Mouse (Mus musculus) R1 (cell line): ENCODE measurements at regions not wholly inside any gene's neighbourhood (a gene's known extent, or its start where the extent isn't known, plus 50 kb on each side); places are given as distances from the start of the nearest gene placed in this dataset.

Experiments
- DNase-seq: peaks from one replicate; pipeline ENCODE4 v3.0.0-alpha.2; 2018; ENCODE audit warnings: low read depth, low spot score

DNA sequence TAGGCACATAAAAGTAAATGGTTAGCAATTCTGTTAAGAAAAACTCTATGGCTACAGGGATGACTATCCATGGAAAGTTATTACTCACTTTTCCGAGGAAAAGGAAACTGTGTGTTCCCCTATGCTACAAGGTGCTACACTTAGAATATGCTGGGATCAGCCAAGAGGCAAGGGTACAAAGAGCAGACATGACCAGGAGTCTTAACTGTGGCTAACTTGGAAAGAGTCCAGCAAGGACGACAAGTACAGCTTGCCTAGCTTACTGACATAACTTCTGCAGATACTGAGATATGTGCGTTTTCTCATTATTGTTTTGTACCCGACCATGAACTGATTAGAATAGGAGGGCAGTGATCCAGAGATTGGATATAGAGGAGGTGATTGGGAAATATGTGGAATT lies 296.4 kb downstream of the Gm16223 start:
- no peak for DNase-seq

DNA sequence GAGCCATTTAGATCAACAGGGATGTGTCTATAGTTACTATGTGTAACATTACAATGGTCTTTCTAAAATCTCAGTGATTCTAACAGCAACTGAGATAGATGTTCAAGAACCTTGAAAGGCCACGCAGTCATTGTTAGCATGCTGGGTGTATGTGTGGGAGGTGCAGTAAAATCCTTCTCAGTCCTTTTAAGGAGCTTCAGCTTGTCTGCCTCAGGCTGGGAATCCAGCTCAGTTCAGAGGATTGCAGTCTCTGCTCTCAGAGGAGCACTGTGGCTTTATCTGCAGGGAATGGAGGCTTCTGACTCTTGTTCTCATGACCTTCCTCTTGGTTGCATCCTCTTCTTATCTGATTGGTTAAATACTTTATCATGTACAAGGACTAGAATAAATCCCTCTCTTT lies 320.2 kb downstream of the Gm16223 start:
- no peak for DNase-seq

DNA sequence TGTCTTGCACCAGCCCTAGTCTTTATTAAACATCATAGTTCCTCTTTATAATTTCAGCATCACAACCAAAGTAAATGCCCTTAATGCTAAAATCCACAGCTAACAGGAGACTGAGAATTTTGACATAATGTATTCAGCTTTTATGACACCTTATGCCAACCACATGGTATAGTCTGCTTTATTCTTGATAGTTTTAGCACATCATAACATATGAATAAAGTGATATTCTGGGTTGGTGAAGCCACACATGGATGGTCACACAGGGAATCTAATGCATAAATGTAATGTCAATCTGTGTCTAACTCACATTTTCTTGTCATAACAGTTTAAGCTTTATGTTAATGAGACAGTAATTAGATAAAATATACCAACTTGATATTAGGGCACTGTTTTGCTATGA lies 328.9 kb downstream of the Gm16223 start:
- no peak for DNase-seq

DNA sequence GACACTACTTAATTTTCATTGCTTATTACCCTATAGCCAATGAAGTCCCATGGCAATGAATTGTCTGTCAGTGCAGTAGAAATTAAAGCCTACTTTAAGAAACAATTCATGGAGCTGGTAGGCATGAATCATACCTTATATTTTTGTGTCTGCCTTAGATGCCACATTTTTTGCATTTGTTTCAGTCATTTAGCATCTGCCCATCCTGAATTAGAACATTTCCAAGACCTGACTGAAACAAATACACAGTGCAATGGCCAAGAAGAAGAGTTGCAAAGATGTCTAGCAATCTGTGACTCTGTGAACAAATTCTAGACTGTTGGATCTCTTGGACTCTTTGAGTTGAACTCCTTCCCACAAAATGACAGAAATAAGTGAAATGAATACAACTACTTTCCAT lies 342.2 kb downstream of the Gm16223 start:
- DNase-seq: no peak

DNA sequence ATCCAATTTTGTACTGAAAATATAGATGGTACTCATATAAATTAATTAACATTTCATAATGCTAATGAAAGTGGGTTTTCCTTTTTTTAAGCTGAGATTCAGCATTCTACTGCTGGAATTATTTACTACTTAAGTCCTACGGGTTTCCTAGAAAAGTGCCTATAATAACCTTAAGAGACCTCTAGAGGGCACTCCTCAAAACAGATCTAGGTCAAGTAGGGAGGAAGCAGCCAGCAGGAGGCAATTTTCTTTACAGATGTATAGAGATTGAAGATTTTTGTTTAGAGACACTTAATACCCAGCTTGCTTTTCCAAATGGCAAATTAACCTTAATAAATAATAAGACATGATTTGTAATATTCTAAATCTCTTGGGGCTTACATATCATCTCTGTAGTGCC lies 344.5 kb downstream of the Gm16223 start:
- DNase-seq: peak; percentile 19

DNA sequence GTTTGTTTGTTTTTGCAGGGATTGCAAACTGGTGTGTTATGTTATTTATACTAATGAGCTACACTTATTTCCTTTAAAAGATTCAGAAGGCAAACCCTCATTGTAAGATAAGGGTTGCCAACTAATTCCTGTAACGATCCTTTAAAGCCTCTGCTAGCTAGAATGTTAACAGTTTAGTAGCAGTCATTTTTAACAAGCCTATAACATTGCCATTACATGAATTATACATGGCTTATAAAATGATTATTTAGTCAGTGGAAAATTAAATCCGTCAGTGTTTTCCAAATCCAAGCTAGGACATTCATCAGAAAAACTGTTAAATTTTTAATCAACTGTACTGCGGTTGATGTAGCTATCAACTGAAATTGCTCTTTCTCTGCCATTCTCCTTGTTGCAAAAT lies 358.1 kb downstream of the Gm16223 start:
- DNase-seq: no peak

DNA sequence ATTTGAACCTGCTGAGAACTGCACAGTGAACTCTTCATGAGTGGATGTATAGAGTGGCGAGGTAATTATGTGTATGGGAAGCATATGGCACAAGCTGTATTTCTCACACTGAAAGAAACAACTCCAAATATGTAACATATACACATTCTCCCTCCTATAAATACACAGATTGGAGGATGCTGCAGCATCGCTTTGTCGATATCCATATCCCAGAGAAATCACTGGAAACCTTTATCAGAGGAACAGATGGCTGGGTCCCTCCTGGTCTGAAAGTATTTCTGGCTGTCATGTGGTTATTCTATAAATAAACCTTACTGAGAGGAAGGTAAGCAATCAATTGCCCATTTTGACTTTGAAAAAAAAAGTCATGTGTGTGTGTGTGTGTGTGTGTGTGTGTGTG lies 365.4 kb downstream of the Gm16223 start:
- DNase-seq: no peak

DNA sequence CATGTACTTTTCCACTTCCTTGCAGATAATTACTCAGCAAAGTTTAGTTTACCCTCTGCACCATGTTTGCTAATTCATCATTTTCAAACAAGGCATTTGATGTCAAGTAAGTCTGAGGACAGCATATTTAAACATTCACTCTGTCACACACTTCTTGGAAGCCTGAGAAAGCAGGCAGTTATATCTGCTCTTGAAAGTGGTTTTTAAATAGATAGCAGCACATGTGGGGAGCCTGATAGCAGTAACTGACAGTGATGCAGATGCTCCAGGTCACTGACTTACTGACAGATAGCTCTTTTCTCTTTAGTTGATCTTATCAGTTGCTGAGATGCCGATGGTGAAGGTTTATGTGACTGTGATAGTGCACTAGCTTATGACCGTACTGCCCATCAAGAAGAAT lies 380.9 kb downstream of the Gm16223 start:
- DNase-seq: no peak

DNA sequence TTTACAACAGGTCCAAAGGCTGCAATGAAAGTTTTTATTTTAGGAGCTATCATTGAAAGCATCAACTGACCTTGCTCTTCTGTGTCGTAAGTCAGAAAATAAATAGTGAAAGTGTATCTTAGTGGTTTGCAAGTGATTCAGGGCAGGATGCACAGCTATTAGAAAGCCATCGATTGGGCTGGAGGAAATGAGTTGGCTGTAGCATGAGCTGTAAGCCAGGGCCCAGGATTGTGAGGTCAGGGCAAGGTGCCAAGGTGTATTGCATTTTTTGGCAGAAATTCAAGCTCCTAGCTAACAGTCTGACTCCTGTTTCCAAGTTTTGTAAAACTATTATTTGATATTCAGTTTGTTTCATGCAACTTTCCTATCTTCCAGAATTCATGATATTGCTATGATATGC lies 381.8 kb downstream of the Gm16223 start:
- no peak for DNase-seq

DNA sequence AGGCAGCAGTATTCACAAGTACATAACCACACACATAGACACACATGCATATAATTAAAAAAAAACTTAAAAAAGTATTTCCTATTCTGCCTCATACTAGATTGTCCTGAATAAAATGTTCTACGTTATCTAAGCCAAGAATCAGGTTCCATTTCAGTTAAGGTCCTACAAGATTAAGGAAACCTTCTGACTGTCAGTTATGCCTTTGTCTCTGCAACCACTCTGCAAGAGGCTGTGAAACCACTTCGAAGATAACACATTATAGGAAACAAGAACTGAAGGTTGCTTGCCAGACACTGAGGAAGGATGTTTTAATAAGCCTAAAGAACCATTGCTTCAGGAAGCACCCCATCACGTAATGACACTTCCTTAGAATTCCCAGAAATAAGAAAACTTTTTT lies 385.9 kb downstream of the Gm16223 start:
- DNase-seq: no peak

DNA sequence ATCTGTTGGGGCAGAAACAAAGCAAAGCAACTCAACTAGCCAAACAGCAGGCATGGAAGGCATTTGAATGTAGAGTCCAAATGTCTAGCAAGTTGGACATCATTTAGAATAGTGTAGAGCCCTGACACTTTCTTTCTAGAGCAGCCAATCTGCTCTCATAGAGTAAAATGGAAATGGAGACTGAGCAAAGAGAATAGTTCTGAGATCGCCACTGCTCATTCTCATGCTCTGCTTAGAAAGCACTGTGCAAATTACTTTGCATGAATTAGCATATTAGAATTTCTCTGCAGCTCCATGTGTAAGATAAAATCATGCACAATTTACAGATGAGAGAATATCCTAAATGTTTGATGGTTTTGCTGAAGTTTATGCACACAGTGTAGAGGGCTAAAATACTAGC lies 393.4 kb downstream of the Gm16223 start:
- DNase-seq: no peak

DNA sequence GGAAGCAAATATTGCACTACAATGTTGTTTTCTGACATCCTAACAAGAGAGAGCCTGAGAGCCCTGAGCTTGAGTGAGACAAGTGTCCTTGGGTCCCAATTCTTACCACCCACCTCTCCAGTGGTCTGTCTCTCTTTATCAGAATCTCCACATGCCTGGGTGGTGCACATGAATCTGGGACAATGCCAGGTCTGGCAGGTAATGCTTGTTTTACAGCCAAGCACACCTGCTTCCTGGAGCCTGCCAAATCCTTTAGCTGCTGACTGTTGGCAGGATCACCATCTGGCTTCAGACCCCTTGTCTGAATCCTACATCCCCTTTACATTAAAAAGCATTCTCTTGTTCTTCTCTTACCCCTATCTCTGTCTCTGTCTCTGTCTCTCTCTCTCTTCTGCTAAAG lies 397.1 kb downstream of the Gm16223 start:
- DNase-seq: peak; percentile 1

DNA sequence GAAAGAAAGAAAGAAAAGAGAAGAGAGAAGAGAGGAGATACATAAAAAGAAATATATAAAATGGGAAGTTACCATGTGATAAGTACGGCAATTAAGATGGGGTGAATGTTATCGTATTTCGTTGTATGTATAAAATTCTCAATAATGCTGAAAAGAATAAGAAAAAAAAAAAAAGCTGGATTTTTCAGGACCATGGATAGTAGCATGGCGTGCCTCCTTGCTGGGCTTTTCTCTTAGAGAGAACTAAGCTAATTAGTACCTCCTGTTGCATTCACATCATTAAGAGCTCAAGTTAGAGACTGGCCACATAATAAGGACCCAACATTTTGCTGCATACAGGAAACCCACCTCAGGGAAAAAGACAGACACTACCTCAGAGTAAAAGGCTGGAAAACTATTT lies 405.7 kb downstream of the Gm16223 start:
- peak; percentile 1 for DNase-seq

DNA sequence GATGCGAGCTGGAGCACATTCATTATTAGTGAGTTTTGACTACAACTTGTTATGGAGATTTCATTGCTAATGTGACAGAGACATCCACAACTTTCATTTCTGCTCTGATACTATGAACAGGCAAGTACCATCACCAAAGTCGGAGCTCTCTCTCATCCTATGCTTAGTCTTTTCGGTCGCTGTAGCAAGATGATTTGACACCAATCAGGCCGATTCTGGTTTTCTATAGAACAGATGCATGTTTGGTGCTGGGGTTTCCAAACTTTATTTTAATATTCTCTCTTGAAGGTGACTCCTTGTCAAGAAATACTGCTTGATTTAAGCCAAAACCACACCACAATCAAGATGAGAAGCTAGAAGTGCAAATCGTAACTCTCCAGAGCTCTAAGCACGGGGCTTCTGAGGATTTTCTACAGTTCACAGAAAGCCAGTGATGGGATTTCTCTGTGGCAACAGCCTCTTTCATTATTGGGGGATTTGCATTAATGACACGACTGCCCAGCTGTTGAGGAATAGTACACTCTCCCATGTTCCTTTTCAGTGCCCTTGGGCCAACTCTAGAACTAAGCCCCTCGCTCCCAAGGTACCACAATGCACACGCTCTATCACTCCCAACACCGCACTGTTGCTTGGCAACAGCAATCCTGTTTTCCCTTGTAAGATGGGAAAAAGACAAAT lies 434.5 kb downstream of the Gm16223 start:
- DNase-seq: no peak

DNA sequence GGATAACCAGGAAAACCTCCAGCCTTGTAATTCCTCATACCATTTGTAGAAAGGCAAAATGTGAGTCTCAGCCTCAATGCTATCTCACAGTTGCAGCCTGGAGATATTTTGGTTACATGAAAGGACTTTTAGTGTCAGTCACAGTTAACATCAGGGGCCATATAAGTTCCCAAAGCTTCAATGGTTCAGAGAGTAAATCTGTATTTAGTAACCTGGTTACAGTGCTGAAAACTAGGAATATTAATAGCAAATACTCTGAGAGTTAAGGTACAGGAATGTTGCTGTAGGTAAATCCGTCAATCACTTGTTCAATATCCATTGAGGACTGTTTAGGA lies 435.0 kb downstream of the Gm16223 start:
- DNase-seq: no peak

DNA sequence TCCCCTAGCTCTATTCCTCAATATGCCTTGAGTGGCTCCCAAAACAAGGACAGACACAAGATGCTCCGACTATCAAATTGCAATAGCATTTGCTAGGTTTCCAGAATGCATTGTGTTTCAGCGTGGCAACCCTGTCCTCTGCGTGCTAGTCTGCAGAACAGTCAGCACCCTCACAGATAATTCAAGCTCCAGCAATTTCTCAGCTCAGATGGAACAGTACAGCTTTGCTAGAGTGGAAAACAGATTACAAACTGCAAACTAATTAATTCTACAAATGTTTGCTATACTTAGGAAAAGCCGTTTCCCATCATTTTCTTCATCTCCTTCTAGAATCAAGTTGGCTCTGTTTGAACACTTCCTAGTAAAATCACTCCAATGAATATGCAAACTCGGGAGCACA lies 441.4 kb downstream of the Gm16223 start:
- no peak for DNase-seq

DNA sequence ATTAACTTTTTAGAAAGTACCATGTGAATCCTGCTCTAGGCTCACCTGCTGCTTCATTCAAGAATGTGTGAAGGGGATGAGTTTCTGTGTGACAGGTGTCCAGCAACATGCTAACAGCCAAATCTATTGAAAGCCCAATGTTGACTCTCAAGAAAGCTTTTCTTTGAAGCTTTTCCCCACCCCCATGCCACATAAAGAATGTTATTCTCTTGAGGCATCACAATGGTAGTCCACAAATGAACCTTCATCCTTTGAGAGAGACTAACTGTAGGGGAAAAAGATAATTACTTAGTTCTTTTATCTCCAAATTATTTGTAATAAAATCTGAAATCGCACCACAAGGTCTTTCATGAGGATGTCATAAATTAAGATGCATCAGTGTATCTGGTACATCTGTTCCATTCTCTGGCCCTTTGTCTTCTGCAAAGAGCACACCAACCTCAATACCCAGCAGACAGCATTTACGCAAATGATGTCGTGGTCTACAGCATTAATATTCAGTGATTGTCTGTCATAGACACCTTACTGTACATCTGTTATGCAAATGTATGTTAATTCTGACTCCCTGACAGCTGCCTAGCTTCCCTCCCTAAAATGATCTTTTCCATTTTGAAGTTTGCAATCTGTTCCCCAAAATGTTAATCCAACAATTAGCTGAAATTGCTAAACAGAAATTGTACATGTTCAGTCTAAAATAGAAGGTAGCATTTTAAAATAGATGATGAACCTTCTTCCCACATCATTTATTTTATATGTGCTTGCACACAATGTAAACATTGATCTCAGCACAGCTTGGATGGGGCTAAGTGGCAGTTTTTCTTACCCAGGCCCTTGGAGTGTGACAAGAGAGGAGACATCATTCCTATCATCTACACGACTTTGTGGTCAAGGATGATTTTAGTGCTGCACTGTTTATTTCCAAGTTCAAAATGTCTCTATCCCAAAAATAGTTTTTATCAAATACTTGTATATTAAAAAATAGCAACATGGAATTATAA lies 455.7 kb downstream of the Gm16223 start:
- DNase-seq: no peak

DNA sequence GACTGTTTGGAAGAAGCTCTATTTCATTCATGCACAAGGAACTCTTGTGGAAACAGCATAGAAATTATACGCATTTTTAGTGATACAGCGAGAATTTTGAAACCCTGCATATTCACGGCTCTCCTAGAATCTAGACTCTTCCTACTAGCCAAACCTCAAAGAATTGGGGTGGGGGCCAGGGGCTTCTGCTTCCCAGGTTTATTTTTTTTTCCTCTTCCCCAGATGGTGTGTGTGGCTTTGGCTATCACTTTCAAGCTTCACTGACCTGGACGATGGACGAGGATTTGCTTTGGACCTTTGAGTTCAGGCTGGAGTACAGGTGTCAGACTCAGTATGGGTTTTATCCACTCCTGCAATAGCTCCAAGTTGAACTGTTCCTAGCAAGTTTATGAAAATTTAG lies 457.7 kb downstream of the Gm16223 start:
- DNase-seq: no peak

DNA sequence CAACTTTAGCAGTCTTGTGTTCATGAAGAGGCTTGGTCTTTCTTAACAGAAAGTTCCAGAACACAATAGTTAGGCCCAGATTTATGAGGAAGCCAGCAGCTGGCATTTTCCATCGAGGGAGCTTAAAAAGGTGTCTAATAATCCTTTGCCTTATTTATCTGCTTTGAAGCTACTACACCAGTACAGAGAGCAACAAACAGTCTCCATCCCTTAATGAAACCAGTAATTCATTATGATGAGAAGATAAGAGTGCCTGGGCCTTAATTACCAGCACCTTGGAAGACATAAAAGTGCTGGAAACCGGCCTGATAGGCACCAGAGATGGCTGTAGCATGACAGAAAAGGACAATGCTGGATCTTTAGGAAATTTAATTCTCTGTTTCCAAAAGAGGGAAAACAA lies 492.8 kb downstream of the Gm16223 start:
- no peak for DNase-seq

DNA sequence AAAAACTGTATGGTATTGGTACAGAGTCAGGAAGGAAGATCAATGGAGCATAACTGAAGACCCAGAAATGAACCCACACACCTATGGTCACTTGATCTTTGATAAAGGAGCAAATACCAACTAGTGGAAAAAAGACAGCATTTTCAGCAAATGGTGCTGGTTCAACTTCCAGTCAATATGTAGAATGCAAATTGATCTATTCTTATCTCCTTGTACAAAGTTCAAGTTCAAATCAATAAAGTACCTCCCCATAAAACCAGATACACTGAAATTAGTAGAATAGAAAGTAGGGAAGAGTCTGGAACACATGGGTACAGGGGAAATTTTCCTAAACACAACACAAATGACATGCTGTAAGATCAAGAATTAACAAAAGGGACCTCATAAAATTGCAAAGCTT lies 495.6 kb downstream of the Gm16223 start:
- no peak for DNase-seq

DNA sequence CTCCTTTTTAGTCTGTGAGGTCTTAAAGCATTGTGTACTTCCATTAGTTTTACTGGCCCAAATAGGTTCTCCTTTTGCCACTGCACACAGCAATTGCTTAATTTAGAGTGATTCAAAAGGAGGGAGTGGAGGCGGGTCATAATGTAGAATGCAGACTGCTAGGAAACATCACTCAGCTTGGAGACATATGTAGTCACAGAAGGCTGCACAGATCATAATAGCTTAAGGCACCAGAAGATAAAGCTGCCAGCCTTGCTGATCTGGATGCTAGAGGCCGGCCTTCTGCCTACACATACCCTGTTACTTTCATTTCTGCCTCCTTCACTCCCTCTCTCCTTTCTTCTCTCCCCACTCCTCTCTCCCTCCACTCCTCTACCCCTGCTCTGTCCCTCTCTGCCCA lies 508.2 kb downstream of the Gm16223 start:
- DNase-seq: no peak

DNA sequence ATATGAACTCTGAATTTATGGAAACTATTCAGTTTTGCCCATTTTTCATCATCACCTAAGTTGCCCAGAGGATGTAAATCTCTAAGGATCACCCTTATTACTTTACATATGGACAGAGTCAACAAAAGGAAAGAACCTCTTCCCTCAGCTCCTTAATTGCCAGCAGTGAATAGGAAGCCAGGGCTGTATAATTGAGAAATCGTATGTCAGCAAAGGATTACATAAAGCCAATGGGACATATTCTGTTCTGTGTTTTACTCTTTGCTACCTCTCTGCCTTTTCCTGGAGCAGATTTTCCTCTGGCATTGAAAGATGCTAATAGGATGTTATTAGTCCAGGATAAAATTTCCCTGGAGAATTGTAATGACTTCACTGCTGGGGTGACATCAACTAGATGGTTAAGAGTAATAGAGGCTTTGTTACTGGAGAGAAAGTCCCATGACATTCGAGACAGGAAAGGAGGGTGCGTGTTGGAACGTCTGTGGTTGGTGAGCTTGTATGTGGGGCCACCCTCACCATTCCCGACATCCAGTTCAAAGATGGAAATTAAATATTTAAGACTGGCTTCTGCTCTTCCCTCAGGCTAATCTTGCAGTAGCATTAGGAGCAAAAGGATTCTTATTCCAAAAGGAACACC lies 510.6 kb downstream of the Gm16223 start:
- no peak for DNase-seq

DNA sequence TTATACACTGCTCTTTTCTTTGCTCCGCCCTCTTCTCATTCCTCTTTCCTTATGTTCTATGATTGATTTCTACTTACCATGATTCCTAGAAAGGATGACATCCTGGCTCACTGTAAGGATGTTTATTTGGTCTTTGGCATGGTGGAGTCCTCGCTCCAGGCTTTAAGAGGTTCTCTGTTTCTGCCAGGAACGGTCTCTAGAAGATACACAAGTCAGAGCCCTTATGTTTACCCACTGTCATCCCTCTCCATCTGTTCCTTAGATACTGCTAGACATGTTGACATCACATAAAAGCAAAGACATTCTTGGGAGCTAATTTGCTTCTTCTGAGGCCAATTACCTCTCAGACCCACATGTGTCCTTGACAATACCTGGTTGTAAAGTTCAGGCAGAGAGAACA lies 552.9 kb downstream of the Gm16223 start:
- no peak for DNase-seq
